Mouse (Mus musculus): ENCODE data around the gene Arfgef2.

Gene Arfgef2

GRCm38 (mm10) chr2:166859214-166859613 lies 53.8 kb downstream of the Arfgef2 start:
- DNase-seq (ENCODE audit: low read depth, low spot score), result no peak

GRCm38 (mm10) chr2:166862505-166862904 lies 57.1 kb downstream of the Arfgef2 start:
- no peak for DNase-seq (ENCODE audit: low read depth, low spot score)

- no peak for DNase-seq (ENCODE audit: low read depth, low spot score)
Measured at GRCm38 (mm10) chr2:166865476-166865875, 60.1 kb downstream of the Arfgef2 start.

- no peak for DNase-seq (ENCODE audit: low read depth, low spot score)
Measured at GRCm38 (mm10) chr2:166870271-166870865, 65.0 kb downstream of the Arfgef2 start.

- no peak for DNase-seq (ENCODE audit: low read depth, low spot score)
Measured at GRCm38 (mm10) chr2:166870899-166871298, 65.5 kb downstream of the Arfgef2 start.

GRCm38 (mm10) chr2:166874675-166875280 lies 69.4 kb downstream of the Arfgef2 start:
- no peak for DNase-seq (ENCODE audit: low read depth, low spot score)

- DNase-seq (ENCODE audit: low read depth, low spot score), result no peak
Measured at GRCm38 (mm10) chr2:166875561-166875960, 70.2 kb downstream of the Arfgef2 start.

GRCm38 (mm10) chr2:166876331-166876730 lies 70.9 kb downstream of the Arfgef2 start:
- DNase-seq (ENCODE audit: low read depth, low spot score), result no peak

- DNase-seq (ENCODE audit: low read depth, low spot score), result no peak
Measured at GRCm38 (mm10) chr2:166885066-166885465, 79.7 kb downstream of the Arfgef2 start.

- DNase-seq (ENCODE audit: low read depth, low spot score), result no peak
Measured at GRCm38 (mm10) chr2:166885619-166886018, 80.2 kb downstream of the Arfgef2 start.

GRCm38 (mm10) chr2:166886231-166886630 lies 80.8 kb downstream of the Arfgef2 start:
- DNase-seq (ENCODE audit: low read depth, low spot score), result no peak

GRCm38 (mm10) chr2:166887816-166888215 lies 82.4 kb downstream of the Arfgef2 start:
- DNase-seq (ENCODE audit: low read depth, low spot score), result no peak

- no peak for DNase-seq (ENCODE audit: low read depth, low spot score)
Measured at GRCm38 (mm10) chr2:166891366-166891880, 86.0 kb downstream of the Arfgef2 start.

- DNase-seq (ENCODE audit: low read depth, low spot score), result no peak
Measured at GRCm38 (mm10) chr2:166892158-166892680, 86.8 kb downstream of the Arfgef2 start.

GRCm38 (mm10) chr2:166893036-166893435 lies 87.6 kb downstream of the Arfgef2 start:
- no peak for DNase-seq (ENCODE audit: low read depth, low spot score)

GRCm38 (mm10) chr2:166896368-166896767 lies 91.0 kb downstream of the Arfgef2 start:
- no peak for DNase-seq (ENCODE audit: low read depth, low spot score)

GRCm38 (mm10) chr2:166896974-166897373 lies 91.6 kb downstream of the Arfgef2 start:
- DNase-seq (ENCODE audit: low read depth, low spot score), result no peak

GRCm38 (mm10) chr2:166899161-166899560 lies 93.8 kb downstream of the Arfgef2 start:
- no peak for DNase-seq (ENCODE audit: low read depth, low spot score)

- no peak for DNase-seq (ENCODE audit: low read depth, low spot score)
Measured at GRCm38 (mm10) chr2:166899746-166900145, 94.4 kb downstream of the Arfgef2 start.

- no peak for DNase-seq (ENCODE audit: low read depth, low spot score)
Measured at GRCm38 (mm10) chr2:166900792-166901505, 95.6 kb downstream of the Arfgef2 start.

GRCm38 (mm10) chr2:166903719-166904282 lies 98.4 kb downstream of the Arfgef2 start:
- DNase-seq (ENCODE audit: low read depth, low spot score), result no peak
